Mouse (Mus musculus) forebrain, embryonic 11.5 days (tissue): ENCODE data around the gene Tcerg1l. TPM values are rescaled to one million over a fixed set of nuclear protein-coding genes. Genes with fewer than 3 reads are reported as not detected.

Experiments
- ATAC-seq: fragments of 200-750 bp; cut with Nextera tagmentation; replicated peaks from 2 replicates; pipeline ENCODE4 v1.8.0; 2017; ENCODE audit warnings: moderate TSS enrichment; ENCODE audit not compliant: low FRiP score
- DNase-seq: peaks from one replicate; pipeline ENCODE4 v3.0.0-alpha.2; 2017; ENCODE audit warnings: low spot score
- H3K27ac ChIP-seq: fragments of 300-500 bp; sonication (generic); 2 replicates; pipeline ENCODE4 v1.5.1; 2014; ENCODE audit warnings: low read depth, low read length
- H3K27me3 ChIP-seq: fragments of 300-500 bp; sonication (generic); 2 replicates; pipeline ENCODE4 v1.6.1; 2014; ENCODE audit warnings: mild to moderate bottlenecking, low read length, mixed read lengths; ENCODE audit not compliant: control insufficient read depth, insufficient read depth
- H3K36me3 ChIP-seq: fragments of 300-500 bp; sonication (generic); 2 replicates; pipeline ENCODE4 v1.6.1; 2014; ENCODE audit warnings: mild to moderate bottlenecking, low read length, moderate library complexity, mixed read lengths; ENCODE audit not compliant: control insufficient read depth, insufficient read depth
- H3K4me1 ChIP-seq: fragments of 300-500 bp; sonication (generic); replicated peaks from 2 replicates; pipeline ENCODE4 v1.6.1; 2014; ENCODE audit warnings: low read length, mixed read lengths; ENCODE audit not compliant: control insufficient read depth, insufficient read depth
- H3K4me2 ChIP-seq: fragments of 300-500 bp; sonication (generic); 2 replicates; pipeline ENCODE4 v1.6.1; 2014; ENCODE audit warnings: low read depth, mild to moderate bottlenecking, low read length, moderate library complexity, mixed read lengths; ENCODE audit not compliant: severe bottlenecking
- H3K4me3 ChIP-seq: fragments of 300-500 bp; sonication (generic); 2 replicates; pipeline ENCODE4 v1.5.1; 2014; ENCODE audit warnings: low read depth, low read length
- H3K9ac ChIP-seq: fragments of 300-500 bp; sonication (generic); 2 replicates; pipeline ENCODE4 v1.6.1; 2014; ENCODE audit warnings: low read length
- H3K9me3 ChIP-seq: fragments of 300-500 bp; sonication (generic); 2 replicates; pipeline ENCODE4 v1.6.1; 2016; ENCODE audit warnings: low read length, mixed read lengths; ENCODE audit not compliant: control insufficient read depth
- WGBS: fragments of 180-500 bp; shearing (Covaris S2); extraction: QIAGEN DNeasy Blood & Tissue Kit; methylation state at CpG from one replicate; pipeline ENCODE4 v1.1.7; 2014; 5-methylcytosine and 5-hydroxymethylcytosine counted together
- polyA plus RNA-seq: library from polyadenylated mRNA; unstranded; fragments of >200 nt; fragmentation: Nextera tagmentation; extraction: Ambion mirVana; gene quantifications from 2 replicates; pipeline ENCODE4 v1.2.1, GENCODE M21; 2014

The Tcerg1l gene
- polyA plus RNA-seq, 1 experiment from 2014 or later, result 2.4 TPM

DNA sequence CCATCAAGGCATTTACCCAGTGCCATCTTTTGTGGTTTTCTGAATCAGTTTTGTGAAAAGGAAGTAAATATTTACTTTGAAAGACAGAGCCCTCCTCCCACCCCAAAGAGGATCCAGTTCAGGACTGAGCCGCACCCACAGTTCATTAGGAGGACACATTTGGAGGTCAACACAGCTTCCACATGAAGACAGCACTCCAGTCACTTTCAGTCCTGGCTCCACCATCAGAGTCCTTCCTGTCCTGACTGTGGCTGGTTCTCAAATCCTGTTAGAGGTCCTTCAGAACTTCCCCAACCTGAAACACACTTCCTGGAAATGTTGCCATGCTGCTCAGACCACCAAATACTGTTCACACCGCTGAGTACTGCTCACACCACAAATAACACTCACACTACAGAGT lies 201.4 kb downstream of the Tcerg1l start:
- H3K36me3 ChIP-seq, result no peaks in the 10 kb centered on the region
- no peak overlapping the region for H3K27ac ChIP-seq
- no peak for ATAC-seq
- H3K9ac ChIP-seq, result no peak overlapping the region
- H3K4me3 ChIP-seq, result no peak overlapping the region
- no peaks in the 10 kb centered on the region for H3K9me3 ChIP-seq
- H3K4me1 ChIP-seq, result no peaks in the 10 kb centered on the region
- no peaks in the 10 kb centered on the region for H3K27me3 ChIP-seq
- WGBS, result 90% methylated on average over 2 of the region's 2 CpGs
- DNase-seq, result no peak
- H3K4me2 ChIP-seq, result no peak overlapping the region

DNA sequence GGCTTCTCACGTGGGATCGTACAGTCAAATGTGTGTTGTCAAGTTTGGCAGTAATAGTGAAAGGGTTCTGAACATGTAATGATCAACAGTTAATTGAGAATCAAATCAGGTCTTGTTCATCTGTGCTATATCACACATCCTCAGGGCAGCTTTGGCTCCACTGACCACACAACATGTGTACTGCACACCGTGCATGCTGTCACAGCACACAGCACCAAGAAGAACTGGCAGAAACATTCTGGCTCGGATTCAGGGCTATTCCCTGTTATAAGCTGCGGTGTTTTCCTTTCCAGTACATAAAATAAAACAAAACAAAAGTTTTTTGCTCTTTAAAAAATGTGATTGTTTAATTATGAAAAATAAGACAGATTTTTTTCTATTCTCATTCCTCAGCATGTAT lies 213.3 kb downstream of the Tcerg1l start:
- ATAC-seq, result no peak

DNA sequence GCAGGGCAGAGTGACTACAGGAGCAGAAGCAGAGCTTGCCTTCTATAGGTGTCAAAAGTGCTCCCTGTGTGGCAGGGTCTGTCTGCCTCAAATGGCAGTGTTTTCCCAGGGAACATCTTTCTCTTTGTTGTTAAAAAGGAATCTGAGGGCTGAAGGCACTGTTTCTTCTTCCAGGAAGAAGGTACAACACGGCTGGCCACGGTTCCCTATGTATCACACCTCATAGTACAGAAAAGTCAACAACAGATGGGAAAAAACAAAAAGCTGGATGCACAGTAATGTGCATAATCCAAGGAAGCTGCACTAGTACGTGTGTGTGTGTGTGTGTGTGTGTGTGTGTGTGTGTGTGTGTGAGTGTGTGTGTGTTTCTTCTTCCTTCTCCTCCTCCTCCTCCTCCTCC lies 215.3 kb downstream of the Tcerg1l start:
- no peaks in the 10 kb centered on the region for H3K9me3 ChIP-seq
- no peaks in the 10 kb centered on the region for H3K27me3 ChIP-seq
- no peak overlapping the region for H3K4me3 ChIP-seq
- no peaks in the 10 kb centered on the region for H3K36me3 ChIP-seq
- H3K9ac ChIP-seq, result no peak overlapping the region
- H3K4me1 ChIP-seq, result no peaks in the 10 kb centered on the region
- no peak overlapping the region for H3K4me2 ChIP-seq
- no peak for DNase-seq
- WGBS, result 86% methylated on average over 3 of the region's 3 CpGs
- no peak for ATAC-seq
- no peak overlapping the region for H3K27ac ChIP-seq

More for the DNA sequence above, 213.3 kb downstream of the Tcerg1l start:
- Histone ChIP-seq H3K4me1 (no peaks in the 10 kb centered on the region), H3K9ac (no peak overlapping the region), H3K27ac (no peak overlapping the region), H3K4me3 (no peak overlapping the region), H3K9me3 (no peaks in the 10 kb centered on the region), H3K4me2 (no peak overlapping the region), H3K36me3 (no peaks in the 10 kb centered on the region), H3K27me3 (no peaks in the 10 kb centered on the region)
- WGBS, result 93% methylated on average over 5 of the region's 5 CpGs
- DNase-seq, result no peak

DNA sequence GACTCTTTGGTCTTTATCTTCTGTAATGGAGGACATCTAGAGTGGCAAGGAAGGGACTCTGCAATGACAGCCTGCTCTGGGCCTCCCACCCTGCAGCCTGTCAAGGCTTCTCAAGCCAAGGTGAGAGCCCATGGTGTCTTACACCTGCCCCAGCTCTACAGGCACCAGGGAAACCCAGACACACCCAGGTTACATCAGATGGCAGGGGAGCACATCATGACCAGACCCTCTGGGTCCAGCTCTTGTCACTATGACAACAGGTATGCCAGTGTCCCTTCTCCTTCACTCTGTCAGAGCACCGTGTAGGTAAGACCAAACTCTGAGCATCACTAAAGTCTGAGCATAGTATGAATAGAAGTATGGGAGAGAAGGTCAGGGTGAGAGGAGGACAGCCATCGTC lies 218.9 kb downstream of the Tcerg1l start:
- WGBS, result 68% methylated on average over 2 of the region's 2 CpGs
- no peak overlapping the region for H3K9ac ChIP-seq
- H3K9me3 ChIP-seq, result no peaks in the 10 kb centered on the region
- H3K4me3 ChIP-seq, result no peak overlapping the region
- H3K4me1 ChIP-seq, result no peaks in the 10 kb centered on the region
- ATAC-seq (no peak), DNase-seq (peak; percentile 27)
- H3K27ac ChIP-seq, result no peak overlapping the region
- H3K4me2 ChIP-seq, result no peak overlapping the region
- no peaks in the 10 kb centered on the region for H3K27me3 ChIP-seq
- H3K36me3 ChIP-seq, result no peaks in the 10 kb centered on the region

DNA sequence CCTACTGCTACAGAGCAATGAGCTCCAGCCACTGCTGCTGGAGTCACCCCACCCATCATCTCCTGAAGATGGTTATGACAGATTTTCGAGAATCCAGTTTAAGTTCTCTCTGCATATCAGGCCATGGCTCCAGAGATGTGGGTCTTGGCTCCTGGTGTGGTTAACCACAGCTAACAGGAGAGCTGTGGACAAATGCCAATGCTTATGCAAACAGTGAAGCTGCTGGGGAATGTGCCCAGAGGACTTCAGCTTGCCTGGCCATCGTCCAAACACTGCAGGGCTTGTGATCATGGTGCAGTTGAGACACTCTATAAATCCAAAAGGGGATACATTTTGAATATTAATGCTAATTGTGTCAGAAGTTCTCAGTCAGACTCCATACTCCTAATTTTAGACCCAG lies 221.5 kb downstream of the Tcerg1l start:
- H3K4me1 ChIP-seq, result no peaks in the 10 kb centered on the region
- H3K4me3 ChIP-seq, result no peak overlapping the region
- no peaks in the 10 kb centered on the region for H3K9me3 ChIP-seq
- H3K4me2 ChIP-seq, result no peak overlapping the region
- no peak for DNase-seq
- 75% methylated on average over 2 of the region's 2 CpGs for WGBS
- no peak overlapping the region for H3K27ac ChIP-seq
- no peak overlapping the region for H3K9ac ChIP-seq
- H3K27me3 ChIP-seq, result no peaks in the 10 kb centered on the region
- no peak for ATAC-seq
- no peaks in the 10 kb centered on the region for H3K36me3 ChIP-seq

DNA sequence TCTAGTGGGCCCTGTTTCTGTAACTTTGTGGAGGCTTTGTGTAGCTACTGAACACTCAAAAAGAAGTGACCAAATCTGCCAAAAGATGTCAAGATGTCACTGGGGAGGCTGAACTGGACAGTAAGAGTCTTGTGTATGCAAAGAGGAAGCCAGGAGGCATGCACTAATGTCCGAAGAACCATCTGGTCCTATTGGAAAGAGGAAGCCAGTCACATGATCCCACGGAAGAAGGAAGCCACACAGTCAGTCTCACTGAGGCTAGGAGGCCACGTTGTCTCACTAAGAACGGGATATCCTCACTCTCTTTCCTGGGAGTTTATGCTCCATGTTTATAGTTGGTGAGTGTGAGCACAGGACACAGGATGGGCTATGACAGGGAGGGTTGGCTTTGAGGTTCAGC lies 227.1 kb downstream of the Tcerg1l start:
- no peaks in the 10 kb centered on the region for H3K9me3 ChIP-seq
- H3K4me1 ChIP-seq, result no peaks in the 10 kb centered on the region
- no peak for ATAC-seq
- DNase-seq, result peak; percentile 20
- no peak overlapping the region for H3K27ac ChIP-seq
- H3K9ac ChIP-seq, result no peak overlapping the region
- H3K4me2 ChIP-seq, result no peak overlapping the region
- H3K27me3 ChIP-seq, result no peaks in the 10 kb centered on the region
- 84% methylated on average over 4 of the region's 4 CpGs for WGBS
- no peaks in the 10 kb centered on the region for H3K36me3 ChIP-seq
- no peak overlapping the region for H3K4me3 ChIP-seq
